Mouse (Mus musculus): ENCODE results near the gene Orai3.

DNA sequence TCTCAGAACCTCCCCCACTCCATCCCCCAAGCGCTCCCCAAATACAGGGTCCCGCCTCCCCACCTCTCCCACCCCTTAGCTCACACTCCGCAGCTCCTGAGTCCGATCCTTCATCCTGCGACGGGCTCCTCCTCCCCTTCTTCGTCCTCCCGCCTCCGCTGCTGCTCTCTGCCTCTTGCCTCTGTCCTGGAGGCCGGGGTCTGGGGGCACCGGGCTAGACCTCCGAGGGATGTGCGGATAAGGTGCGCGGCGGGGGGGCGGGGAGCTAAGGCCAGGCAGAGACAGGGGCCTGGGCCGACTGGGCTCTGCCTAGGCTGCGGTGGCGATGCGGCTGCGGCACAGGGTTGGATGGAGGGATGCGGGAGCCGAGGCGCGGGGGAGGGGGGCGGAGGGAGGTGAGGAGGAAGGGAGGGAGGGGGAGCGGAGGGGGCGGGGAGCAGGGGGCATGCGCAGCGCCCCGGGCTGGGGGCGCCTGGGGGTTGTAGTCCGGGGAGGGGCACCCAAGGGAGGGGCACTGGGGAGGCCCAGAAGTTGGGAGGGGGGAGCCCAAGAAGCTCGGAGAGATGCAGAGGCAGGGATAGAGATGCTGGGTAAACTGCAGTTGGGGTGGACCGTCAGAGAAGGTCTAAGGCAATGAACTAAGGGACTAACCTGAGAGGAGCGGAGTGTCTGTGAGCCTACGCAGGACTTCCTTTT is 54.7 kb downstream of the Orai3 start, which contains the start of the genes Stx4a and Stx1b:
- TF ChIP-seq CTCF (IDR thresholded peaks at IDR 0.05; ENCODE audit: extremely low read depth, insufficient read length, insufficient replicate concordance, low read depth, low read length) (no peak), POLR2A (IDR thresholded peaks at IDR 0.05; ENCODE audit: low read depth, low read length) (no peak)

All from small intestine, adult 2 months (tissue).